Mouse (Mus musculus): ENCODE data around the gene Zswim3. TPM values are rescaled to one million over a fixed set of nuclear protein-coding genes. Genes with fewer than 3 reads are reported as not detected.

Gene Zswim3
- polyA plus RNA-seq, 1 experiment: 8.1 TPM

DNA sequence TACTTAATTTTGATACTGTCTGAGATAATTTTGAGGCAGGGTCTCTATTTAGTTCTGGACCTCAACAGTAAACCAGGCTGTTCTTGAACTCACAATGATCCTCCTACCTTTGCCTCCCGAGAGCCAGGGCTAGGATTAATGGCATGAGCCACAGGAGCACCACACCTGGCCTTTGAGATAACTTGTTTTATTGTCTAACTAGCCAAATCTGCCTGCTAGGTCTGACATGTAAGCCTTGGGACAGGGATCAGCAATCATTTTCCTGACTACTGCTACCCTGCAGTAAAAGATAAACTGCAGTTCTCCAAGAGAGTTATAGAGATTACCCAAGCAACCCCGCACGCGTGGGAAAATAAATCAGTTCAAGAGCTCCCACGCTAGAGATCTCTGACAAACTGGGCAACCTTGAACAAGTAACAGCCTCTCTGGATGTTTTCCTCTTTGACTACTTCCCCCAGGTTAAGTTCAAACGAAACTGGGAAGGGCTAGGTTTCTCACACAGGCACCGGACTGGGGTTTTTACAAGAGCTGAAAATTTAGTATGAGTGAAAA lies 20.0 kb upstream of the Zswim3 start:
- WGBS: 4% methylated on average over 7 of the region's 7 CpGs
- H3K4me3 ChIP-seq (replicated peaks; ENCODE audit: insufficient read depth, low read depth, low read length): peak overlapping the region; percentile 61
- TF ChIP-seq POLR2A (IDR thresholded peaks at IDR 0.05; ENCODE audit: borderline replicate concordance, insufficient read depth, low read length) (no peak), CTCF (IDR thresholded peaks at IDR 0.05; ENCODE audit: borderline replicate concordance, insufficient read depth, low read depth, low read length) (no peak)

DNA sequence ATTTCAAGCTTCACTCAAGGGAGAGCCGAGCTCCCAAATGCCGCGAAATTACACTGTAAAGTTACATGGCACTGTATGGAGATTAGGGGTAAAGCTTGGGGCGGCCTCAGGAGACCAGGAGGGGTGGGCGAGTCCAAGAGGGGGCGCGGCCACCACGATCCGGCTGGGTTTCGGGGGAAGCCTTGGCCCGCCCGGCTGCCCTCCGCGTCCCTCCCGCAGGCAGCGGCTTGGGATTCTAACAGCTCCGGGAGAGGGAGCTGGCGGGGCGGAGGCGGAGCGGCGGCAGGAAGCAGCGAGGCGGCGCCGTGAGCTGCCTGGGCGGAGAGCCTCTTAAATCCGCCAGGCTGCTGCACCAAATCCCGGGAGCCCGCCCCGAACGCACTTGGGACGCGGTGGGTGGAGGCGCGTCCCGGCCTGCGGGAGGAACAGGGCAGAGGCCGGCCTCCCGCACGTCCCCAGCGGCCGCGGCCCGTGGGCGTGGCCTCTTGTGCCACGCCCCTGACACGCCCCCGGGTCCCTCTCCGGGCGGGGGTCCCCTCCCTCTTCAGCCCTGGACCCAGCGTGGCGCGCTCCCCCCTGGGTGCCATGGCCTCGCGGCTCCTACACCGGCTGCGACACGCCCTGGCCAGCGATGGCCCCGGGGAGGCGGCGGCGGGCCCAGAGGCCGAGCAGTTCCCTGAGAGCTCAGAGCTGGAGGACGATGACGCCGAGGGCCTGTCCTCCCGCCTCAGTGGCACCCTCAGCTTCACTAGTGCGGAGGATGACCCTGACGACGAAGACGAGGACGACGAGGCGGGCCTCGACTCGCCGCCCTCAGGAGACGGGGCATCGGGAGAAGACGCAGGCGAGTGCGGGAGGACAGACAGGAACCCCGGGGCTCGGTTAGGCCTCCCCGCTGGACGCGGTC lies 19.2 kb upstream of the Zswim3 start, which contains the start of gene Snx21:
Gene Snx21, plus strand, starts transcription at position 343 of the 907 bp plus-strand sequence.
- peak; percentile 92 to 95 for DNase-seq
- H3K27ac ChIP-seq (ENCODE audit: insufficient read depth, low read length): peak within 1 kb of the TSS; percentile 78
- TF ChIP-seq CTCF (IDR thresholded peaks at IDR 0.05; ENCODE audit: borderline replicate concordance, insufficient read depth, low read depth, low read length) (no peak), POLR2A (IDR thresholded peaks at IDR 0.05; ENCODE audit: borderline replicate concordance, insufficient read depth, low read length) (peak; percentile 54; the same call in 1 of the 2 replicates)
- H3K4me1 ChIP-seq (ENCODE audit: control insufficient read depth, insufficient read depth, low read length): peaks cover 8% of the 10 kb centered on the region
- H3K4me3 ChIP-seq (replicated peaks; ENCODE audit: insufficient read depth, low read depth, low read length): peak within 1 kb of the TSS; percentile 61
- 1% methylated on average over 89 of the region's 89 CpGs for WGBS
- no peaks in the 10 kb centered on the region for H3K27me3 ChIP-seq (ENCODE audit: control insufficient read depth, insufficient read depth, low read length)

More for the DNA sequence above, 20.0 kb upstream of the Zswim3 start:
- Histone ChIP-seq H3K27me3 (ENCODE audit: control insufficient read depth, insufficient read depth, low read length) (no peaks in the 10 kb centered on the region), H3K4me1 (ENCODE audit: control insufficient read depth, insufficient read depth, low read length) (peaks cover 8% of the 10 kb centered on the region), H3K27ac (ENCODE audit: insufficient read depth, low read length) (no peak overlapping the region)
- no peak for DNase-seq

- 9% methylated on average over 15 of the region's 15 CpGs for WGBS
- Histone ChIP-seq H3K4me3 (replicated peaks; ENCODE audit: insufficient read depth, low read depth, low read length) (peak overlapping the region; percentile 61), H3K4me1 (ENCODE audit: control insufficient read depth, insufficient read depth, low read length) (peaks cover 11% of the 10 kb centered on the region), H3K27me3 (ENCODE audit: control insufficient read depth, insufficient read depth, low read length) (no peaks in the 10 kb centered on the region), H3K27ac (ENCODE audit: insufficient read depth, low read length) (peak overlapping the region; percentile 78)
- TF ChIP-seq POLR2A (IDR thresholded peaks at IDR 0.05; ENCODE audit: borderline replicate concordance, insufficient read depth, low read length): no peak
- TF ChIP-seq CTCF (IDR thresholded peaks at IDR 0.05; ENCODE audit: borderline replicate concordance, insufficient read depth, low read depth, low read length): no peak
- no peak for DNase-seq
Observed at GRCm38 (mm10) chr2:164786388-164786885, 18.5 kb upstream of the Zswim3 start.

- DNase-seq: peak in 1 of 2 experiments; percentile 42
- 89% methylated on average over 3 of the region's 3 CpGs for WGBS
- TF ChIP-seq POLR2A (IDR thresholded peaks at IDR 0.05; ENCODE audit: borderline replicate concordance, insufficient read depth, low read length) (no peak), CTCF (IDR thresholded peaks at IDR 0.05; ENCODE audit: borderline replicate concordance, insufficient read depth, low read depth, low read length) (no peak)
- Histone ChIP-seq H3K4me1 (ENCODE audit: control insufficient read depth, insufficient read depth, low read length) (peaks cover 14% of the 10 kb centered on the region), H3K27ac (ENCODE audit: insufficient read depth, low read length) (peak overlapping the region; percentile 78; the same call in 1 of the 2 replicates), H3K27me3 (ENCODE audit: control insufficient read depth, insufficient read depth, low read length) (no peaks in the 10 kb centered on the region), H3K4me3 (replicated peaks; ENCODE audit: insufficient read depth, low read depth, low read length) (peak overlapping the region; percentile 61)
Observed at GRCm38 (mm10) chr2:164787032-164787431, 17.9 kb upstream of the Zswim3 start.

- WGBS: 76% methylated on average over 10 of the region's 10 CpGs
- Histone ChIP-seq H3K27ac (ENCODE audit: insufficient read depth, low read length) (no peak overlapping the region; the same call in 1 of the 2 replicates), H3K4me1 (ENCODE audit: control insufficient read depth, insufficient read depth, low read length) (peaks cover 20% of the 10 kb centered on the region), H3K27me3 (ENCODE audit: control insufficient read depth, insufficient read depth, low read length) (no peaks in the 10 kb centered on the region), H3K4me3 (replicated peaks; ENCODE audit: insufficient read depth, low read depth, low read length) (no peak overlapping the region)
- TF ChIP-seq POLR2A (IDR thresholded peaks at IDR 0.05; ENCODE audit: borderline replicate concordance, insufficient read depth, low read length) (no peak), CTCF (IDR thresholded peaks at IDR 0.05; ENCODE audit: borderline replicate concordance, insufficient read depth, low read depth, low read length) (no peak)
- DNase-seq: no peak
Observed at GRCm38 (mm10) chr2:164787779-164788178, 17.1 kb upstream of the Zswim3 start.

DNA sequence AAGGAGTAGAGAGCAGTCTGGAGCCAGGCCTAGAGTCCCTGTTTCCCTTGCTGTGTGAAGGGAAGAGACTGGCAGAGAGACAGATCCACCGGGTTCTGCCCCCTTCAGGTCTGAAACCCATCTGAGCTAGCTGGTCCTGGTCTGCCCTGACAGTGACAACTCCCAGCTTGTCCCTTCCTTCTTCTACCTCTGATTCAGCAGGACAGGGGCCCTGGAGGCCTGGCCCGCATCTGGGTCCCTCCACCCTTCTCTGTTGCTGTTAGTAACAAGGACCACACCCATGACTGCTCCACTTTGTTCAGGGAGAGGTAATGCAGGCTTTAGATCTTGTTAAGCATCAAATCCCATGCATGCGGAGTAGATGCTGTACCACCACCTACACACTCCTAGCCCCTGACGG lies 16.5 kb upstream of the Zswim3 start:
- no peak for DNase-seq
- Histone ChIP-seq H3K27me3 (ENCODE audit: control insufficient read depth, insufficient read depth, low read length) (no peaks in the 10 kb centered on the region), H3K27ac (ENCODE audit: insufficient read depth, low read length) (no peak overlapping the region), H3K4me1 (ENCODE audit: control insufficient read depth, insufficient read depth, low read length) (peaks cover 25% of the 10 kb centered on the region), H3K4me3 (replicated peaks; ENCODE audit: insufficient read depth, low read depth, low read length) (no peak overlapping the region)
- TF ChIP-seq CTCF (IDR thresholded peaks at IDR 0.05; ENCODE audit: borderline replicate concordance, insufficient read depth, low read depth, low read length) (no peak), POLR2A (IDR thresholded peaks at IDR 0.05; ENCODE audit: borderline replicate concordance, insufficient read depth, low read length) (no peak)
- WGBS: 71% methylated on average over 4 of the region's 4 CpGs

DNA sequence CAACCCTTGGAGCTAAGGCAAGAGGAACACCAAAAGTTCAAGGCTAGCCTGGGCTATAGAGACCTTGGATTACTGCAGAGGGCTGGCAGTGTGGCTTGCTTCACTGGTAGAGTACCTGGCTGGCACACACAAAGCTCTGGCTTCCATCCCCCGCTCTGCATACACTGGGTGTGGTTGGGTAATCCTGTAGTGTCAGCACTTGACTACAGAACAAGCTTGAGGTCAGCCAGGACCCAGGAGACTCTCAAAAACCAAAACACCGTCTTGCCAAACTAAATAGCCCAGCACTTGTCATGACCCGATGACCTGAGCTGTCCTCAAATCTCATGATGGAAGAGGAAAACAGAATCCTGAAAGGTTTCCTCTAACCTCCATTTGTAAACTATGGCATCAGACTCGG lies 14.4 kb upstream of the Zswim3 start:
- no peak overlapping the region for H3K27ac ChIP-seq (ENCODE audit: insufficient read depth, low read length)
- TF ChIP-seq CTCF (IDR thresholded peaks at IDR 0.05; ENCODE audit: borderline replicate concordance, insufficient read depth, low read depth, low read length) (no peak), POLR2A (IDR thresholded peaks at IDR 0.05; ENCODE audit: borderline replicate concordance, insufficient read depth, low read length) (no peak)
- 81% methylated on average over 4 of the region's 4 CpGs for WGBS
- no peak overlapping the region for H3K4me3 ChIP-seq (replicated peaks; ENCODE audit: insufficient read depth, low read depth, low read length)
- H3K4me1 ChIP-seq (ENCODE audit: control insufficient read depth, insufficient read depth, low read length): peaks cover 27% of the 10 kb centered on the region
- DNase-seq: no peak
- no peaks in the 10 kb centered on the region for H3K27me3 ChIP-seq (ENCODE audit: control insufficient read depth, insufficient read depth, low read length)

Data from cerebellum, adult 2 months (tissue).